ENCODE assay signal across 13 mouse cellular contexts in genomic region chr1:176986990-176987740, GRCm38 (mm10).
DNase-seq lines count a peak whose midpoint lies in the region; ATAC-seq lines count a peak whose summit lies in the region.
"Had no signal": no experiment of that assay in that cellular context is flagged by ENCODE, and none has a peak within 500 bp of the region (broad histone marks: within the 10 kb centered on the region; RNA-seq: fewer than 3 reads in every experiment).

No protein-coding gene starts in this region.

- H3K27me3 ChIP-seq in forebrain, embryonic 10.5 days (ENCODE audit: poor library complexity, severe bottlenecking) = no peaks in the 10 kb centered on the region
- no peaks in the 10 kb centered on the region for H3K27me3 ChIP-seq in forebrain, embryonic 11.5 days (ENCODE audit: control insufficient read depth, insufficient read depth, low read length)
- no peaks in the 10 kb centered on the region for H3K27me3 ChIP-seq in hindbrain, embryonic 14.5 days (ENCODE audit: control insufficient read depth, insufficient read depth, low read length)
- no peaks in the 10 kb centered on the region for H3K27me3 ChIP-seq in hindbrain, embryonic 13.5 days
- H3K27me3 ChIP-seq in midbrain, embryonic 10.5 days (ENCODE audit: low read depth, poor library complexity, severe bottlenecking) = no peaks in the 10 kb centered on the region
- H3K27me3 ChIP-seq in midbrain, embryonic 14.5 days (ENCODE audit: control insufficient read depth, insufficient read depth, low read length) = no peaks in the 10 kb centered on the region
- H3K27me3 ChIP-seq in hindbrain, embryonic 16.5 days (replicated peaks; ENCODE audit: control insufficient read depth, insufficient read depth, low read length) = no peaks in the 10 kb centered on the region
- H3K27me3 ChIP-seq: liver, embryonic 12.5 days; megakaryocyte, embryonic 14.5 days had no signal

- no peak for ATAC-seq in forebrain, embryonic 11.5 days (replicated peaks; ENCODE audit: low FRiP score)
- no peak for ATAC-seq in hindbrain, embryonic 14.5 days (ENCODE audit: low FRiP score)
- ATAC-seq in hindbrain, embryonic 13.5 days (ENCODE audit: low FRiP score) = no peak; the same call in 1 of the 2 replicates
- no peak for ATAC-seq in midbrain, embryonic 14.5 days (ENCODE audit: low FRiP score, low TSS enrichment)
- peak; percentile 31; the same call in 1 of the 2 replicates for ATAC-seq in hindbrain, embryonic 16.5 days
- ATAC-seq: liver, embryonic 12.5 days had no signal

- WGBS in forebrain, embryonic 10.5 days = 83% methylated on average over 6 of the region's 6 CpGs
- 83% methylated on average over 6 of the region's 6 CpGs for WGBS in forebrain, embryonic 11.5 days
- WGBS in hindbrain, embryonic 14.5 days = 63% methylated on average over 6 of the region's 6 CpGs
- 63% methylated on average over 6 of the region's 6 CpGs for WGBS in hindbrain, embryonic 13.5 days
- WGBS in midbrain, embryonic 10.5 days = 72% methylated on average over 6 of the region's 6 CpGs
- 72% methylated on average over 6 of the region's 6 CpGs for WGBS in midbrain, embryonic 14.5 days
- 51% methylated on average over 6 of the region's 6 CpGs for whole genome bisulfite sequencing in hindbrain, embryonic 16.5 days

- H3K4me1 ChIP-seq in forebrain, embryonic 10.5 days = peaks cover 56% of the 10 kb centered on the region
- H3K4me1 ChIP-seq in forebrain, embryonic 11.5 days (replicated peaks; ENCODE audit: control insufficient read depth, insufficient read depth, low read length) = peaks cover 7% of the 10 kb centered on the region; the same call in 1 of the 2 replicates
- peaks cover 12% of the 10 kb centered on the region for H3K4me1 ChIP-seq in hindbrain, embryonic 14.5 days (replicated peaks; ENCODE audit: control insufficient read depth, insufficient read depth, low read length)
- H3K4me1 ChIP-seq in hindbrain, embryonic 13.5 days (replicated peaks) = peaks cover 39% of the 10 kb centered on the region
- peaks cover 56% of the 10 kb centered on the region for H3K4me1 ChIP-seq in midbrain, embryonic 10.5 days
- H3K4me1 ChIP-seq in midbrain, embryonic 14.5 days (ENCODE audit: control insufficient read depth, insufficient read depth, low read length) = 0 out of 2 replicates have a peak, but pooled peaks cover 7% of the 10 kb centered on the region
- peaks cover 11% of the 10 kb centered on the region for H3K4me1 ChIP-seq in hindbrain, embryonic 16.5 days (ENCODE audit: control insufficient read depth, insufficient read depth, low read depth, low read length)
- H3K4me1 ChIP-seq: liver, embryonic 12.5 days had no signal

- H3K4me3 ChIP-seq in forebrain, embryonic 10.5 days = no peak overlapping the region
- H3K4me3 ChIP-seq in forebrain, embryonic 11.5 days (ENCODE audit: low read depth, low read length) = no peak overlapping the region
- H3K4me3 ChIP-seq in hindbrain, embryonic 14.5 days (replicated peaks; ENCODE audit: low read length) = no peak overlapping the region
- H3K4me3 ChIP-seq in hindbrain, embryonic 13.5 days = no peak overlapping the region
- no peak overlapping the region for H3K4me3 ChIP-seq in midbrain, embryonic 10.5 days
- no peak overlapping the region for H3K4me3 ChIP-seq in midbrain, embryonic 14.5 days (replicated peaks; ENCODE audit: low read depth, low read length)
- H3K4me3 ChIP-seq in hindbrain, embryonic 16.5 days (ENCODE audit: low read length) = no peak overlapping the region
- H3K4me3 ChIP-seq: liver, embryonic 12.5 days; megakaryocyte, embryonic 14.5 days had no signal

- 0 out of 2 replicates have a peak overlapping the region, but pooled peaks have one; percentile 8 for H3K27ac ChIP-seq in forebrain, embryonic 10.5 days
- H3K27ac ChIP-seq in forebrain, embryonic 11.5 days (ENCODE audit: low read depth, low read length) = no peak overlapping the region
- H3K27ac ChIP-seq in hindbrain, embryonic 14.5 days = no peak overlapping the region
- H3K27ac ChIP-seq in hindbrain, embryonic 13.5 days = no peak overlapping the region
- H3K27ac ChIP-seq in midbrain, embryonic 10.5 days (replicated peaks) = peak overlapping the region; percentile 46; the same call in 1 of the 2 replicates
- no peak overlapping the region for H3K27ac ChIP-seq in midbrain, embryonic 14.5 days (replicated peaks; ENCODE audit: low read depth, low read length)
- no peak overlapping the region for H3K27ac ChIP-seq in hindbrain, embryonic 16.5 days (ENCODE audit: low read depth, low read length)
- H3K27ac ChIP-seq: liver, embryonic 12.5 days had no signal

- H3K9ac ChIP-seq in forebrain, embryonic 11.5 days (ENCODE audit: low read length) = no peak overlapping the region
- H3K9ac ChIP-seq in hindbrain, embryonic 14.5 days = no peak overlapping the region
- no peak overlapping the region for H3K9ac ChIP-seq in hindbrain, embryonic 13.5 days
- no peak overlapping the region for H3K9ac ChIP-seq in midbrain, embryonic 14.5 days (replicated peaks; ENCODE audit: low read length)
- H3K9ac ChIP-seq in hindbrain, embryonic 16.5 days (ENCODE audit: low read depth, low read length) = no peak overlapping the region
- H3K9ac ChIP-seq: liver, embryonic 12.5 days had no signal

- no peak overlapping the region for H3K4me2 ChIP-seq in forebrain, embryonic 11.5 days (ENCODE audit: low read depth, low read length, severe bottlenecking)
- H3K4me2 ChIP-seq in hindbrain, embryonic 14.5 days (replicated peaks) = no peak overlapping the region
- no peak overlapping the region for H3K4me2 ChIP-seq in hindbrain, embryonic 13.5 days
- H3K4me2 ChIP-seq in midbrain, embryonic 14.5 days (ENCODE audit: low read length) = no peak overlapping the region
- H3K4me2 ChIP-seq in hindbrain, embryonic 16.5 days (ENCODE audit: low read length) = no peak overlapping the region
- H3K4me2 ChIP-seq: liver, embryonic 12.5 days had no signal

- H3K36me3 ChIP-seq in forebrain, embryonic 10.5 days (replicated peaks) = no peaks in the 10 kb centered on the region
- no peaks in the 10 kb centered on the region for H3K36me3 ChIP-seq in forebrain, embryonic 11.5 days (ENCODE audit: control insufficient read depth, insufficient read depth, low read length)
- H3K36me3 ChIP-seq in hindbrain, embryonic 14.5 days (replicated peaks; ENCODE audit: control insufficient read depth, insufficient read depth) = no peaks in the 10 kb centered on the region
- H3K36me3 ChIP-seq in hindbrain, embryonic 13.5 days = no peaks in the 10 kb centered on the region
- H3K36me3 ChIP-seq in midbrain, embryonic 10.5 days = no peaks in the 10 kb centered on the region
- H3K36me3 ChIP-seq in midbrain, embryonic 14.5 days (ENCODE audit: control insufficient read depth, insufficient read depth, low read length) = no peaks in the 10 kb centered on the region
- no peaks in the 10 kb centered on the region for H3K36me3 ChIP-seq in hindbrain, embryonic 16.5 days (ENCODE audit: control insufficient read depth, insufficient read depth, low read length)
- H3K36me3 ChIP-seq: liver, embryonic 12.5 days had no signal

- no peaks in the 10 kb centered on the region for H3K9me3 ChIP-seq in forebrain, embryonic 10.5 days
- H3K9me3 ChIP-seq in forebrain, embryonic 11.5 days (ENCODE audit: control insufficient read depth, low read length) = no peaks in the 10 kb centered on the region
- H3K9me3 ChIP-seq in hindbrain, embryonic 14.5 days (ENCODE audit: control insufficient read depth, low read length) = no peaks in the 10 kb centered on the region
- no peaks in the 10 kb centered on the region for H3K9me3 ChIP-seq in hindbrain, embryonic 13.5 days
- H3K9me3 ChIP-seq in midbrain, embryonic 10.5 days (replicated peaks) = no peaks in the 10 kb centered on the region
- no peaks in the 10 kb centered on the region for H3K9me3 ChIP-seq in midbrain, embryonic 14.5 days (ENCODE audit: control insufficient read depth, low read length)
- H3K9me3 ChIP-seq in hindbrain, embryonic 16.5 days (ENCODE audit: control insufficient read depth, low read length) = no peaks in the 10 kb centered on the region
- H3K9me3 ChIP-seq: liver, embryonic 12.5 days; megakaryocyte, embryonic 14.5 days had no signal

- no peak for DNase-seq in forebrain, embryonic 10.5 days (ENCODE audit: extremely low spot score, low spot score)
- no peak for DNase-seq in forebrain, embryonic 11.5 days (ENCODE audit: low spot score)
- peak; percentile 58 for DNase-seq in hindbrain, embryonic 14.5 days (ENCODE audit: low spot score)
- DNase-seq in midbrain, embryonic 10.5 days (ENCODE audit: low spot score) = no peak
- no peak for DNase-seq in midbrain, embryonic 14.5 days
- no peak for DNase-seq in urinary bladder, postnatal 4 days (ENCODE audit: low spot score in 2 of 2)
- DNase-seq: adrenal gland, postnatal 14 days; kidney, adult 18-20 months; retina, postnatal 1 day had no signal

Comparison
In these comparisons a context has a peak if more than half of its experiments do, and no peak if none do; other contexts are left out.
1. H3K27ac ChIP-seq: peak in forebrain, embryonic 10.5 days (single experiment) and midbrain, embryonic 10.5 days (single experiment); none in forebrain, embryonic 11.5 days (single experiment), hindbrain, embryonic 14.5 days (single experiment), hindbrain, embryonic 13.5 days (single experiment), midbrain, embryonic 14.5 days (single experiment) and hindbrain, embryonic 16.5 days (single experiment).